Mouse (Mus musculus) intestine, embryonic 14.5 days (tissue): Measurements from ENCODE around the gene Phf11b. TPM values are rescaled to one million over a fixed set of nuclear protein-coding genes. Genes with fewer than 3 reads are reported as not detected.
"Not testable (repeated sequence)": the region's sequence is repeated elsewhere in the genome, so short reads cannot be mapped to it uniquely, and the experiment has no call there.

Experiments
- ATAC-seq: fragments of 200-750 bp; cut with Nextera tagmentation; replicated peaks from 2 replicates; pipeline ENCODE4 v1.8.0; 2017; ENCODE audit warnings: low read depth, moderate number of reproducible peaks, moderate TSS enrichment, moderate library complexity; ENCODE audit not compliant: low FRiP score, low TSS enrichment
- DNase-seq: peaks from one replicate; pipeline ENCODE4 v3.0.0-alpha.2; 2018; ENCODE audit warnings: low spot score
- H3K27ac ChIP-seq: fragments of 300-500 bp; sonication (generic); 2 replicates; pipeline ENCODE4 v1.5.1; 2014; ENCODE audit warnings: low read depth, mild to moderate bottlenecking, control low read depth
- H3K27me3 ChIP-seq: fragments of 300-500 bp; sonication (generic); replicated peaks from 2 replicates; pipeline ENCODE4 v1.6.1; 2014; ENCODE audit warnings: low read length, control low read depth; ENCODE audit not compliant: control insufficient read depth, insufficient read depth
- H3K36me3 ChIP-seq: fragments of 300-500 bp; sonication (generic); 2 replicates; pipeline ENCODE4 v1.6.1; 2014; ENCODE audit warnings: low read length, control low read depth; ENCODE audit not compliant: control insufficient read depth, insufficient read depth
- H3K4me1 ChIP-seq: fragments of 300-500 bp; sonication (generic); replicated peaks from 2 replicates; pipeline ENCODE4 v1.6.1; 2014; ENCODE audit warnings: low read length, control low read depth, mixed read lengths; ENCODE audit not compliant: control insufficient read depth, insufficient read depth
- H3K4me2 ChIP-seq: fragments of 300-500 bp; sonication (generic); 2 replicates; pipeline ENCODE4 v1.6.1; 2014; ENCODE audit warnings: low read length
- H3K4me3 ChIP-seq: fragments of 300-500 bp; sonication (generic); 2 replicates; pipeline ENCODE4 v1.5.1; 2014; ENCODE audit warnings: low read depth, low read length, control low read depth, mixed read lengths
- H3K9ac ChIP-seq: fragments of 300-500 bp; sonication (generic); 2 replicates; pipeline ENCODE4 v1.6.1; 2014; ENCODE audit warnings: mild to moderate bottlenecking, low read length
- H3K9me3 ChIP-seq: fragments of 300-500 bp; sonication (generic); 2 replicates; pipeline ENCODE4 v1.6.1; 2016; ENCODE audit warnings: low read length, control low read depth; ENCODE audit not compliant: control insufficient read depth
- WGBS: fragments of 180-500 bp; shearing (Covaris S2); extraction: QIAGEN DNeasy Blood & Tissue Kit; methylation state at CpG from one replicate; pipeline ENCODE4 v1.1.7; 2014; 5-methylcytosine and 5-hydroxymethylcytosine counted together
- polyA plus RNA-seq: library from polyadenylated mRNA; unstranded; fragments of >200 nt; fragmentation: Nextera tagmentation; extraction: Ambion mirVana; gene quantifications from 2 replicates; pipeline ENCODE4 v1.2.1, GENCODE M21; 2014

Gene Phf11b
- polyA plus RNA-seq, 1 experiment from 2014 or later, result 0.96 TPM

GRCm38 (mm10) chr14:59330499-59330898 lies 10.7 kb downstream of the Phf11b start:
- DNase-seq (peak; percentile 58), ATAC-seq (0 out of 2 replicates have a peak, but pooled peaks have one; percentile 27)
- WGBS, result 44% methylated on average over 3 of the region's 3 CpGs

GRCm38 (mm10) chr14:59319970-59320369 lies 21.2 kb downstream of the Phf11b start:
- not testable (repeated sequence) for H3K36me3 ChIP-seq, H3K4me3 ChIP-seq, H3K4me1 ChIP-seq, DNase-seq, H3K9ac ChIP-seq, H3K9me3 ChIP-seq, ATAC-seq, H3K27ac ChIP-seq, H3K27me3 ChIP-seq, H3K4me2 ChIP-seq
- 80% methylated on average over 6 of the region's 6 CpGs for WGBS

More at GRCm38 (mm10) chr14:59330499-59330898, 10.7 kb downstream of the Phf11b start:
- not testable (repeated sequence) for H3K27ac ChIP-seq, H3K36me3 ChIP-seq, H3K4me2 ChIP-seq, H3K4me1 ChIP-seq, H3K9me3 ChIP-seq, H3K27me3 ChIP-seq, H3K9ac ChIP-seq, H3K4me3 ChIP-seq

GRCm38 (mm10) chr14:59319036-59319435 lies 22.1 kb downstream of the Phf11b start:
- not testable (repeated sequence) for H3K36me3 ChIP-seq, H3K4me1 ChIP-seq, H3K9me3 ChIP-seq, H3K27ac ChIP-seq, H3K4me2 ChIP-seq, DNase-seq, H3K4me3 ChIP-seq, ATAC-seq, H3K9ac ChIP-seq, H3K27me3 ChIP-seq
- WGBS, result 90% methylated on average over 3 of the region's 3 CpGs

- not testable (repeated sequence) for H3K27ac ChIP-seq, H3K27me3 ChIP-seq, H3K9ac ChIP-seq, H3K9me3 ChIP-seq, H3K4me3 ChIP-seq, ATAC-seq, H3K4me2 ChIP-seq, H3K4me1 ChIP-seq, DNase-seq, H3K36me3 ChIP-seq
- WGBS, result 65% methylated on average over 1 of the region's 1 CpGs
Observed at GRCm38 (mm10) chr14:59297391-59297790, 43.8 kb downstream of the Phf11b start, which contains the start of gene Phf11a. Phf11a (minus strand) TSS chr14:59297522.

- H3K27me3 ChIP-seq, result not testable (repeated sequence)
Observed at GRCm38 (mm10) chr14:59291769-59292168, 49.4 kb downstream of the Phf11b start.

GRCm38 (mm10) chr14:59274961-59275360 lies 66.2 kb downstream of the Phf11b start:
- not testable (repeated sequence) for H3K36me3 ChIP-seq, H3K4me3 ChIP-seq, H3K27me3 ChIP-seq, H3K9me3 ChIP-seq, H3K9ac ChIP-seq, H3K4me2 ChIP-seq, DNase-seq, H3K27ac ChIP-seq, ATAC-seq, H3K4me1 ChIP-seq
- WGBS, result 90% methylated on average over 4 of the region's 4 CpGs

More at GRCm38 (mm10) chr14:59291769-59292168, 49.4 kb downstream of the Phf11b start:
- not testable (repeated sequence) for ATAC-seq, H3K4me2 ChIP-seq, H3K4me1 ChIP-seq, H3K9me3 ChIP-seq, H3K36me3 ChIP-seq, H3K9ac ChIP-seq, H3K27ac ChIP-seq, H3K4me3 ChIP-seq, DNase-seq

Other genes with a start within 250 kb of the Phf11b start
- gene 1700129C05Rik, start 198.5 kb downstream of the Phf11b start, polyA plus RNA-seq, result not detected in 2 replicates
- not detected in 2 replicates for gene Gm5142, start 162.6 kb downstream of the Phf11b start, polyA plus RNA-seq
- 69.3 and 76.2 TPM in 2 replicates for gene Rcbtb1, start 140.1 kb downstream of the Phf11b start, polyA plus RNA-seq
- not detected in 2 replicates for gene Gm6904, start 81.1 kb downstream of the Phf11b start, polyA plus RNA-seq
- gene Phf11a, start 43.8 kb downstream of the Phf11b start, polyA plus RNA-seq, result 0.13 TPM in 1 of 2 replicates, not detected in the other
- 2.4 and 3.1 TPM in 2 replicates for gene Phf11d, start 24.1 kb upstream of the Phf11b start, polyA plus RNA-seq
- 0.71 and 0.91 TPM in 2 replicates for gene Phf11c, start 54.0 kb upstream of the Phf11b start, polyA plus RNA-seq
- 8.4 and 11.1 TPM in 2 replicates for gene Setdb2, start 99.5 kb upstream of the Phf11b start, polyA plus RNA-seq
- 36.2 and 39.7 TPM in 2 replicates for gene Cab39l, start 99.6 kb upstream of the Phf11b start, polyA plus RNA-seq